Mouse (Mus musculus) myocyte (in vitro differentiated cells): ENCODE measurements around the gene Tspan9.
A peak's percentile ranks its signal among the peaks of the same experiment; 100 is the strongest.

Experiments
- CEBPB ChIP-seq: IDR thresholded peaks from 2 replicates; pipeline ENCODE4 v1.6.1; 2011; ENCODE audit warnings: mild to moderate bottlenecking, moderate library complexity; ENCODE audit not compliant: poor library complexity, insufficient read depth, severe bottlenecking
- E2F4 ChIP-seq: IDR thresholded peaks from one replicate; pipeline ENCODE4 v1.6.1; 2011; ENCODE audit warnings: mild to moderate bottlenecking, control low read depth, moderate library complexity; ENCODE audit not compliant: insufficient read depth
- MAX ChIP-seq: IDR thresholded peaks from one replicate; pipeline ENCODE4 v1.6.1; 2011; ENCODE audit warnings: low read depth, mild to moderate bottlenecking, control low read depth
- MYOD1 ChIP-seq, 3 experiments: IDR thresholded peaks; one replicate each; pipeline ENCODE4 v1.6.1; 2011; ENCODE audit warnings: control low read depth in 2 of 3, low read depth in 2 of 3, mild to moderate bottlenecking in 2 of 3, moderate library complexity in 1 of 3; ENCODE audit not compliant: insufficient read length in 2 of 3, control insufficient read depth in 1 of 3
- MYOG ChIP-seq, 3 experiments: IDR thresholded peaks; one replicate each; pipeline ENCODE4 v1.6.1; 2011; ENCODE audit warnings: control low read depth in 2 of 3, low read depth in 2 of 3, mild to moderate bottlenecking in 2 of 3; ENCODE audit not compliant: insufficient read length in 2 of 3, control insufficient read depth in 1 of 3, insufficient read depth in 1 of 3
- POLR2A ChIP-seq: IDR thresholded peaks from one replicate; pipeline ENCODE4 v1.6.1; 2011; ENCODE audit warnings: low read depth, mild to moderate bottlenecking, control low read depth, moderate library complexity; ENCODE audit not compliant: insufficient read length
- POLR2AphosphoS2 ChIP-seq: IDR thresholded peaks from one replicate; pipeline ENCODE4 v1.6.1; 2011; ENCODE audit warnings: low read depth, control low read depth; ENCODE audit not compliant: insufficient read length
- REST ChIP-seq: IDR thresholded peaks from one replicate; pipeline ENCODE4 v1.6.1; 2011; ENCODE audit warnings: mild to moderate bottlenecking, control low read depth, moderate library complexity; ENCODE audit not compliant: insufficient read depth, insufficient read length
- SRF ChIP-seq: IDR thresholded peaks from one replicate; pipeline ENCODE4 v1.6.1; 2011; ENCODE audit warnings: low read depth; ENCODE audit not compliant: control insufficient read depth, insufficient read length
- TCF12 ChIP-seq: IDR thresholded peaks from one replicate; pipeline ENCODE4 v1.6.1; 2011; ENCODE audit warnings: mild to moderate bottlenecking, control low read depth; ENCODE audit not compliant: poor library complexity, insufficient read depth, severe bottlenecking
- USF1 ChIP-seq: IDR thresholded peaks from one replicate; pipeline ENCODE4 v1.6.1; 2011; ENCODE audit warnings: low read depth, mild to moderate bottlenecking, control low read depth, moderate library complexity

DNA sequence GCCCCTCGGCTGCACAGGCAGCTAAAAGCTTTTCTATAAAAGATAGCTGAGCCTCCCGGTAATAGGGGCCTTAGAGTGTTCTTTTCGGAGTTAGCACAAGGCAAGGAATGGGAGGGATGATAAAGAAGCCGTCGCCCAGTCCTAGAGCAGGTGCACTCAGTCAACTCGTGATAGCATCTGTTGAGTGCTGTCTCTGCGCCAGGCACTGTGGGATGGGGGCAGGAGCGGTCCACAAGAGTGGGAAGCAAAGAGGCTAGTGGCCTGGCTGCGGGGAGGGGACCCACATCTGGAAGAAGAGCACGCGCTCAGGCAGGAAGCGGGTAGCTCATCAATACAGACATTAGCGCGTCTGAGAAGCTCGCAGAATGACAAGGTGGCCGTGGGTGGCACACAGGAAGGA is 138.8 kb downstream of the Tspan9 start:
- no peak for TF ChIP-seq TCF12
- TF ChIP-seq POLR2A = no peak
- TF ChIP-seq MYOD1 (IDR thresholded peaks at IDR 0.05; ENCODE audit: control insufficient read depth in 1 of 3, insufficient read length in 2 of 3, low read depth in 2 of 3) = peak in 2 of 3 experiments; percentile 27 to 74
- TF ChIP-seq USF1 = no peak
- TF ChIP-seq MAX = no peak
- no peak for TF ChIP-seq CEBPB
- TF ChIP-seq MYOG (IDR thresholded peaks at IDR 0.05; ENCODE audit: control insufficient read depth in 1 of 3, insufficient read depth in 1 of 3, insufficient read length in 2 of 3, low read depth in 2 of 3) = peak in 2 of 3 experiments; percentile 48 to 58
- TF ChIP-seq POLR2AphosphoS2 = no peak
- TF ChIP-seq SRF = no peak
- TF ChIP-seq REST = no peak
- no peak for TF ChIP-seq E2F4
